Mouse (Mus musculus) lung, postnatal 14 days (tissue): ENCODE data around the gene A930017K11Rik.
A peak's percentile ranks its signal among the peaks of the same experiment; 100 is the strongest.

Source experiments
- DNase-seq: peaks from one replicate; pipeline ENCODE4 v3.0.0; 2021

A930017K11Rik gene

GRCm38 (mm10) chr17:25951803-25952623, at the start of gene A930017K11Rik:
TSS of gene A930017K11Rik (minus strand) at chr17:25952565.
- no peak for DNase-seq

DNA sequence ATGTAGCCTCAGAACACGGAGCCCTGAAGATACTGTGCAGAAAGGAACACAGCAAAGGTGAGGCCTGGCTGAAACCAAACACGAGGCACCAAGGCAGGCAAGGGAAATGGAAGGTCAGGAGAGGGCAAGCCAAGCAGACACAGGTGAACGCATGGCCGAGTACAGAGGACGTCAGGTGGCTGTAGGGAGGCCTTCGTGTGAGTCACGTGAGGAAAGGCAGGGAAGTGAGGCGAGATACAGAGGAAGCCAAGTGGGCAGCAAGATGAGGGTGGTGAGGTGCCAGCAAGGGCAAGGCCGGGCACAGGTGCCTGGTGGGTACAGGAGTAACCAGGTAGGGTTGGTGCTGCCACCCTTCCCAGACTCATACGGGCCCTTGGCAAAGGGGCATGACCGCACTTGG, 46.1 kb upstream of the A930017K11Rik start:
- DNase-seq: no peak

DNA sequence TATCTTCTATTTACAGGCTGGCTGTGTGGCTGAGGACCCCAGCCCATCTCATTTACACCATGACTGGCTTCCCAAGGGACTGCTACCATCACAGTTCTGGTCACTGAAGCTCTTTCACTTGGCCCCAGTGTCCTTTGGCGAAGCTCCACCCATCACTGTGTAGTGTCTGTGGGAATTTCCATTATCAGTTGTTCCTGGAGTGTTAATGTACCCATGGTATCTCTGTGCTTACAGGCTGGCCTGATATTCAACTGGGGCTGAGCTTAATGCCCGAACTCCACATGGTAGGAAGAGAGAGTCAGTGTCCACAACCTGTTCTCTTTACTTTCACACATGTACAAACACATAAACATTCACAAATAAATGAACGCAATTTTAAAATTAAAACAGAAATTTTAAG, 41.1 kb upstream of the A930017K11Rik start:
- no peak for DNase-seq

- no peak for DNase-seq
Measured at GRCm38 (mm10) chr17:25992274-25992673, 39.9 kb upstream of the A930017K11Rik start.

DNA sequence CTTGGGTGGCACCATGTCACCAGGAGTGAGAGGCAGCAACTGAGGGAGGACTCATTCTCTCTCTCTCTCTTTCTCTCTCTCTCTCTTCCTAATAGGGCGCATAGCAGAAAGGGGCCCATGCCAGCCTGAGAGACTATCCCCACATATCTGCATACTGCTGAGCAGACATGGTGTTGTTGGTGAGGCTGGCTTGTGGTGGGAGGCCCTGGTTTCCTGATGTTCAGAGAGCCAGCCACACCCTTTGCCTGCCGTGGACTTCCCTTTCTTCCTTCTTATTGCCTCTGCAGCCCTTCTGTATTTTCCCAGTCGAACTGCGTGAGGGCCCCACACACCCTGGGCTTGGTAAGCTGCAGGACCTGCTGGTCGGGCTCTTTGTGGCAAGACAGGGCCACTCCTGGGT, 38.0 kb upstream of the A930017K11Rik start:
- DNase-seq: no peak

- peak; percentile 93 for DNase-seq
Measured at GRCm38 (mm10) chr17:25985306-25986294, 33.2 kb upstream of the A930017K11Rik start, which contains the start of gene Capn15. TSS of gene Capn15 (minus strand) at chr17:25985796.

- no peak for DNase-seq
Measured at GRCm38 (mm10) chr17:25984556-25985305, 32.4 kb upstream of the A930017K11Rik start.

GRCm38 (mm10) chr17:25984066-25984465, 31.7 kb upstream of the A930017K11Rik start:
- DNase-seq: no peak

DNA sequence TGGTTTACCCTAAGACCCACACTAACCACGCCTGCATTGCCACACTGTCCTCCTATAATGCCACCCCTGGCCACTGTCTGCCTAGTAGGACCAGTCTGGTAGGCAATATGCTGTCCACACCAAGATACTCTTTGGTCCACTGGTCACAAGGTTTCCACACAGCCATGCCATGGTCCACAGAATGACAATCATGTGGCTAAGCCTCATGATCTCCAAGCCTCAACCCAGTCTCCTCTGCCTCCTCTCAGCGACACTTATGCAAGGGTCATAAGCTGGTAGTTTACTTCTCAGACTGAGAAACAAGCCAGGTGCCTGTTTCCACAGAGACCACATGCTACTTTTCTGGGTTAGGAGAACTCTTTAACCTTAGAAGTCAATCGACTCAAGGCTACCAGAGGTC, 30.5 kb upstream of the A930017K11Rik start:
- DNase-seq: no peak

- DNase-seq: no peak
Measured at GRCm38 (mm10) chr17:25980854-25981253, 28.5 kb upstream of the A930017K11Rik start.

DNA sequence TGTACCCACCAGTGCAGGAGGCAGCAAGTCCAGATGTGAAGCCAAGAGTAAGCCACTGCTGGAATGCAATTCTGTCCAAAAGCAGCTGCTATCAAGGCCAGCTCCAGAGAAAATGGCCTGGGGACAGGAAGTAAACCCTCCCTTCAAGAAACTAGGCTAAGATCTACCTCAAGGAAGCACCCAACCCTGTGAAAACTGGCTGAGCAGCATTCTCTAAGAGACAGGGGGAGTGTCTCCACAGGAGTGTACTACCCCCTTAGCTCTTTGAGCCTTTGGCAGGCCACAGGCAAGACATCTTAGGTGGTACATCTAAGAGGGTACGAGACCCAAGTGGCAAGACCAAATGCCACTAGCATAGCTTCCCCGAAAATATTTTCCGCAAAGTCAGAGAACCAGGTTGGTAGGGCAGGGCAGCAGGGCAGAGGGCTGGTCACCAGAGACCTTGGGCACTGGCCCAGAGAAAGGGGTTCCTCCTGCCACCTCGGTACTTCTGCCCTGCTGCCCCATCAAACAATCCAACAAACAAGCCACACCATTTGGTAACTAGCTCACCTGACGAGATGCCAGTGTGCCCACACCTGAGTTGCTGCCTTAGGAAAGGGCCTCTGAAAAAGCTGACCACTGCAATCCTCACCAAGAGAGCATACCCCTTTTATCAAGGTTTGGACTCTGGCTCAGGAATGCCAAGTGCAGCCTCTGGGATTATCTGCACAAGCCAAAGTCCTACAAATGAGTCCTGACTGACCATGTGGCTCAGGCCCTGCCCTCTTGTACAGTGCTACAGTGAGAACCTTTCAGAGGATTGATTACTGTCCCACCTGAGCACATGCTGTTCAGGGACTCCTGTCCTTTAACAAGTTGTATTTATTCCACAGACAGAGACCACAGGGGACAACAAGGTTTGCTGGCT, 27.7 kb upstream of the A930017K11Rik start:
- DNase-seq: no peak

GRCm38 (mm10) chr17:25970954-25971707, 18.8 kb upstream of the A930017K11Rik start:
- DNase-seq: no peak

DNA sequence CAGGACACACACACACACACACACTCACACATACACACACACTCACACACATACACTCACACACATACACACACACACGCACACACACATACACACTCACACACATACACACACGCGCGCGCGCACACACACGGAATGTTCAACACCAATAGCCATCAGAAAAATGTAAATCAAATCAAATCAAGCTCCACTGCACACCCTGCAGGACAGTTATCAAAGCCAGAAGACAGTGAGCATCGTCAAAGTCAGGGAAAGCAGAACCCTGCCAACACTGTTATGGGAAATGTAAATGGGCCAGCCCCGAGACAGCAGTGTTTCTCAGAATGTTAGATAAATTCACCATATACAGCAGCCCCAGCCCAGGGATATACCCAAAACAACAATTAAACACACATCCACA, 18.1 kb upstream of the A930017K11Rik start:
- no peak for DNase-seq

- peak; percentile 25 for DNase-seq
Measured at GRCm38 (mm10) chr17:25968176-25968575, 15.8 kb upstream of the A930017K11Rik start.

DNA sequence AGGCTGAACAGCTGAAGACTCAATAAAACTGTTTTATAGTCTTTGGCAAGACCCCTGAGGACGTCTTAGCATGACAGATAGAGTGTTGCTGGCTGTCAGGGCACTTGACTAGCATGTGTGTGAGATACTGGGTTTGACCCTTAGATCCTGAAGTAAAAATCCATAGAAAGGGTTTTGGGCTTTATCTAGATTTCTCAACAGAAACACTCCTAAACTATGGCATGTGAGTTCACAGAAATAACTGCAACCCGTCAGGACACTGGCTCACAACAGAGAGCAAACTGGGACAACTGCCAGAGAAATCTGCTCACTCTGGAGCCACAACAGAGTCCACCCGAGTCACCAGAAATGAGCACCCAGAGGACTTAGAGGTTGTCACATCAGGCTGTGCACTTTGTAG, 15.3 kb upstream of the A930017K11Rik start:
- peak; percentile 18 for DNase-seq

DNA sequence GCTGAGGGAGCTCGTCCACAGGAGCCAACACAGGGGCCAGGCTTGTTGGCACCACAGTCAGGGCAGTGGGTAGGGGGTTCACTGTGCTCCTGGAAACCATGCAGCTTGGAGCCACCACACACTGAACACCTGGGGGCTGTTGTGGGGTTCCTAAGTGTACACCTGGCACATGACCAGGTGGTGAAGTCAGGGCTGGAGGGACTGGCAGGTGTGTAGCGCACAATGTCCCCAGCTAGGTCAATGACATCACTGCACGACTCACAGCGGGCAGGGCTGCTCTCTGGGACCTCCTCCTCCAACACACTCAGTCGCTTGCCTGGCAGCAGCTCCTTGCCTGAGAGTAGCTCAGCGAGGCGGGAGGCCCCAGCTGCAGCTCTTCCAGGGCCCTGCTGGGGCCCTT, 11.9 kb upstream of the A930017K11Rik start:
- DNase-seq: no peak

- DNase-seq: no peak
Measured at GRCm38 (mm10) chr17:25962413-25962905, 10.1 kb upstream of the A930017K11Rik start.

DNA sequence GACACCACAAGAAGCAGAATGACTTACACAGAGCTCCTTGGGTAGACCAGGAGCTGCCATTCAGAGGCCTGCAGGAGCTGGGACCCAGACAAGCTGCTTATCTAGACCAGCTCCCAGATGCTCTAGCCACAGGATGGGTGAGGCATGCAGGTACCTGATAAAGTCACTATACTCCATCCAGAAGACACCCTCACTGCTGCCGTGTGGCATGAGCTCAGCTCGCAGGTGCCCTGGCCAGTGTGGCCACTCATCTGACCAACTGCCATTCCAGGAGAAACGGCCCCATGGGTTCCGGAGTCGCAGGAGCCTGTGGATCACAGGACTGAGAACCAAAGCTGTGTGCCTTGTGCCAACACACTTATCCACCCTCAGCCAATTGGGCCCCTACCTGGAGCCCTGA, 9.2 kb upstream of the A930017K11Rik start:
- DNase-seq: no peak

DNA sequence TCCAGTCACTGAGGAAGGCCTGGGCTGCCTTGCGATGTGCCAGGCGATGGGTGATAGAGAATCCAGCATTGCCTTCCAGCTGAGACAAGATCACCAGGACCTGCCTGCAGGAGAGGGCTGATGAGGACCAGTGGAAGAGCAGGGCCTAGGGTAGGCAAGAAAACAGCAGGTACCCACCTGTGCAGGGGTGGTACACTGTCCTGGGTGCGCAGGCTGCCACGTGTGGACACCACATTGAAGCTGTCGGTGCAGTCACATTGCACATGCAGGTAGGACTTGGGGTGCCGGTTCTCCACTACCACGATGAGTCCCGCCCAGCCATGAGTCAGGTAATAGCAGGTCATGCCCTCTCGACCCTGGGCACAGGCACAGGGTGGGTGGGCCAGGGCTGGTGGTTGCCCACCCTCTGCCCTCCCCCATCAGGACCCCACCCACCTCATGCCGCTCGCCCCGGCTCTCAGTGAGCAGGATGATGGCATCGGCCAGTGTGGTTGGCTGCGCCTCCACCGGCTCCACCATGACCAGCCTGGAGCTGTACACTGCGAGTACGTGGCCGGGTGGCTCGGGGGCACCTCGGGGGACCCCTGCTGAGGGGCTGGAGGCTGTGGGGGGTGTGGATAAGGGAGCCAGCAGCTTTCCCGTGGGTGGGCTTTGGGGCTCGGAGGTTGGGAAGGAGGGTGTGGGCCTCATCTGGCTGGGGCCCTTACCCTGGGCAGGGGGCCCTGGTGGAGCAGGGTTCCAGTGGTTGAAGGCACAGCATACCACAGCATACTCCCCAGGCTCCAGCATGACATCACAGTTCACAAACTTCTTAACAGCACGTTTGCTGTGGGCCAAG, 7.5 kb upstream of the A930017K11Rik start:
- DNase-seq: no peak
